22 mouse cellular contexts compared by ENCODE assay signal in genomic region chr2:10397790-10398189, GRCm38 (mm10).
"Had no signal": no experiment of that assay in that cellular context is flagged by ENCODE, and none has a peak within 500 bp of the region (broad histone marks: within the 10 kb centered on the region; RNA-seq: fewer than 3 reads in every experiment).

No protein-coding gene starts in this region.

- ATAC-seq: forebrain, postnatal 0 days; hindbrain, embryonic 16.5 days; inflammation-experienced regulatory T-cells, adult 6 months; intestine, embryonic 15.5 days; liver, embryonic 12.5 days had no signal

- DNase-seq: forebrain, postnatal 0 days; gastrocnemius, postnatal 14 days; gastrocnemius, postnatal 36 days; heart, adult 11 months; heart, adult 2 months; heart, postnatal 14 days; heart, postnatal 36 days; kidney, adult 18-20 months; kidney, adult 8-10 months; kidney, postnatal 10 days; kidney, postnatal 36 days had no signal

- H3K9me3 ChIP-seq: heart, embryonic 13.5 days; heart, embryonic 15.5 days; hindbrain, embryonic 13.5 days; intestine, embryonic 15.5 days; limb, embryonic 15.5 days; liver, embryonic 12.5 days had no signal

- H3K27ac ChIP-seq: heart, adult 2 months; heart, embryonic 13.5 days; heart, embryonic 15.5 days; hindbrain, embryonic 13.5 days; intestine, embryonic 15.5 days; layer of hippocampus, adult 2 months; left cerebral cortex, adult 2 months; limb, embryonic 15.5 days; liver, embryonic 12.5 days had no signal

- H3K36me3 ChIP-seq: heart, embryonic 15.5 days; hindbrain, embryonic 13.5 days; intestine, embryonic 15.5 days; limb, embryonic 15.5 days; liver, embryonic 12.5 days had no signal

- H3K4me1 ChIP-seq: heart, embryonic 13.5 days; heart, embryonic 15.5 days; hindbrain, embryonic 13.5 days; intestine, embryonic 15.5 days; limb, embryonic 15.5 days; liver, embryonic 12.5 days had no signal

- H3K9ac ChIP-seq: forebrain, postnatal 0 days; heart, embryonic 13.5 days; heart, embryonic 15.5 days; hindbrain, embryonic 13.5 days; intestine, embryonic 15.5 days; limb, embryonic 15.5 days; liver, embryonic 12.5 days had no signal

- H3K4me3 ChIP-seq: heart, adult 2 months; heart, embryonic 13.5 days; heart, embryonic 15.5 days; hindbrain, embryonic 13.5 days; intestine, embryonic 15.5 days; layer of hippocampus, adult 2 months; left cerebral cortex, adult 2 months; limb, embryonic 15.5 days; liver, embryonic 12.5 days had no signal

- H3K27me3 ChIP-seq: heart, embryonic 13.5 days; heart, embryonic 15.5 days; hindbrain, embryonic 13.5 days; intestine, embryonic 15.5 days; limb, embryonic 15.5 days; liver, embryonic 12.5 days had no signal

- H3K4me2 ChIP-seq: heart, embryonic 11.5 days; heart, embryonic 13.5 days; heart, embryonic 15.5 days; hindbrain, embryonic 13.5 days; intestine, embryonic 15.5 days; limb, embryonic 15.5 days; liver, embryonic 12.5 days had no signal
